Mouse (Mus musculus) intestine, postnatal 0 days (tissue): ENCODE data around the gene Smarca2. TPM values are rescaled to one million over a fixed set of nuclear protein-coding genes. Genes with fewer than 3 reads are reported as not detected.
"Not testable (repeated sequence)": the region's sequence is repeated elsewhere in the genome, so short reads cannot be mapped to it uniquely, and the experiment has no call there.

Experiments
- ATAC-seq: fragments of 200-750 bp; cut with Nextera tagmentation; 2 replicates; pipeline ENCODE4 v1.8.0; 2017; ENCODE audit warnings: mild to moderate bottlenecking, moderate TSS enrichment, moderate library complexity
- H3K27ac ChIP-seq: fragments of 300-500 bp; sonication (generic); 2 replicates; pipeline ENCODE4 v1.5.1; 2014; ENCODE audit warnings: mild to moderate bottlenecking, low read depth, low read length, moderate library complexity
- H3K27me3 ChIP-seq: fragments of 300-500 bp; sonication (generic); replicated peaks from 2 replicates; pipeline ENCODE4 v1.6.1; 2014; ENCODE audit warnings: low read length, mixed read lengths; ENCODE audit not compliant: control insufficient read depth, insufficient read depth
- H3K36me3 ChIP-seq: fragments of 300-500 bp; sonication (generic); 2 replicates; pipeline ENCODE4 v1.6.1; 2014; ENCODE audit warnings: mild to moderate bottlenecking, moderate library complexity; ENCODE audit not compliant: control insufficient read depth, insufficient read depth
- H3K4me1 ChIP-seq: fragments of 300-500 bp; sonication (generic); replicated peaks from 2 replicates; pipeline ENCODE4 v1.6.1; 2014; ENCODE audit warnings: antibody characterized with exemption, low read length, mixed read lengths; ENCODE audit not compliant: control insufficient read depth, insufficient read depth
- H3K4me2 ChIP-seq: fragments of 300-500 bp; sonication (generic); replicated peaks from 2 replicates; pipeline ENCODE4 v1.6.1; 2014; ENCODE audit warnings: low read depth, mild to moderate bottlenecking, moderate library complexity
- H3K4me3 ChIP-seq: fragments of 300-500 bp; sonication (generic); 2 replicates; pipeline ENCODE4 v1.5.1; 2014; ENCODE audit warnings: low read depth, low read length
- H3K9ac ChIP-seq: fragments of 300-500 bp; sonication (generic); 2 replicates; pipeline ENCODE4 v1.6.1; 2014; ENCODE audit warnings: mild to moderate bottlenecking, low read depth, low read length
- H3K9me3 ChIP-seq: fragments of 300-500 bp; sonication (generic); 2 replicates; pipeline ENCODE4 v1.6.1; 2016; ENCODE audit warnings: mixed run types; ENCODE audit not compliant: control insufficient read depth
- CTCF ChIP-seq: sonication (generic); IDR thresholded peaks from 2 replicates; pipeline ENCODE4 v1.5.1; 2016; ENCODE audit warnings: low read depth, mild to moderate bottlenecking, control low read depth, antibody characterized with exemption, moderate library complexity
- WGBS: fragments of 180-500 bp; shearing (Covaris S2); extraction: QIAGEN DNeasy Blood & Tissue Kit; methylation state at CpG from one replicate; pipeline ENCODE4 v1.1.7; 2014; 5-methylcytosine and 5-hydroxymethylcytosine counted together
- polyA plus RNA-seq: library from polyadenylated mRNA; unstranded; fragments of >200 nt; fragmentation: Nextera tagmentation; extraction: Ambion mirVana; gene quantifications from 2 replicates; pipeline ENCODE4 v1.2.1, GENCODE M21; 2015

Smarca2 gene
- polyA plus RNA-seq, 1 experiment from 2014 or later = 18.1 TPM

GRCm38 (mm10) chr19:26731809-26732208, 127.0 kb downstream of the Smarca2 start:
- Histone ChIP-seq H3K4me2 (no peak overlapping the region), H3K9me3 (no peaks in the 10 kb centered on the region), H3K4me3 (no peak overlapping the region), H3K4me1 (no peaks in the 10 kb centered on the region), H3K9ac (no peak overlapping the region), H3K27me3 (no peaks in the 10 kb centered on the region), H3K27ac (no peak overlapping the region), H3K36me3 (no peaks in the 10 kb centered on the region)
- no peak for ATAC-seq
- 7% methylated on average over 4 of the region's 4 CpGs for WGBS
- peak; percentile 67 for TF ChIP-seq CTCF

GRCm38 (mm10) chr19:26733055-26733454, 128.2 kb downstream of the Smarca2 start:
- no peak for ATAC-seq
- Histone ChIP-seq H3K36me3 (no peaks in the 10 kb centered on the region), H3K4me1 (no peaks in the 10 kb centered on the region), H3K9ac (no peak overlapping the region), H3K27ac (no peak overlapping the region), H3K27me3 (no peaks in the 10 kb centered on the region), H3K4me2 (no peak overlapping the region), H3K9me3 (no peaks in the 10 kb centered on the region), H3K4me3 (no peak overlapping the region)
- 71% methylated on average over 2 of the region's 2 CpGs for WGBS
- no peak for TF ChIP-seq CTCF

GRCm38 (mm10) chr19:26733546-26734100, 128.8 kb downstream of the Smarca2 start:
- Histone ChIP-seq H3K9ac (no peak overlapping the region), H3K27me3 (no peaks in the 10 kb centered on the region), H3K4me1 (no peaks in the 10 kb centered on the region), H3K9me3 (no peaks in the 10 kb centered on the region), H3K4me2 (no peak overlapping the region), H3K27ac (no peak overlapping the region), H3K4me3 (no peak overlapping the region), H3K36me3 (no peaks in the 10 kb centered on the region)
- ATAC-seq = no peak
- WGBS = 75% methylated on average over 7 of the region's 7 CpGs
- TF ChIP-seq CTCF = no peak

GRCm38 (mm10) chr19:26734704-26735109, 129.9 kb downstream of the Smarca2 start:
- H3K27ac ChIP-seq = no peak overlapping the region

GRCm38 (mm10) chr19:26745021-26745420, 140.2 kb downstream of the Smarca2 start:
- not testable (repeated sequence) for H3K4me1 ChIP-seq, H3K9me3 ChIP-seq, H3K4me2 ChIP-seq, H3K36me3 ChIP-seq, ATAC-seq, H3K4me3 ChIP-seq, H3K27me3 ChIP-seq, H3K9ac ChIP-seq, H3K27ac ChIP-seq
- WGBS = 86% methylated on average over 4 of the region's 4 CpGs

More at GRCm38 (mm10) chr19:26734704-26735109, 129.9 kb downstream of the Smarca2 start:
- no peak for ATAC-seq
- Histone ChIP-seq H3K9ac (no peak overlapping the region), H3K27me3 (no peaks in the 10 kb centered on the region), H3K4me2 (no peak overlapping the region), H3K36me3 (no peaks in the 10 kb centered on the region), H3K4me3 (no peak overlapping the region), H3K4me1 (no peaks in the 10 kb centered on the region), H3K9me3 (no peaks in the 10 kb centered on the region)
- no peak for TF ChIP-seq CTCF
- WGBS = 79% methylated on average over 10 of the region's 10 CpGs

- Histone ChIP-seq H3K27ac (no peak overlapping the region), H3K4me1 (0 out of 2 replicates have a peak, but pooled peaks cover 3% of the 10 kb centered on the region), H3K36me3 (no peaks in the 10 kb centered on the region), H3K4me3 (no peak overlapping the region), H3K9me3 (no peaks in the 10 kb centered on the region), H3K9ac (no peak overlapping the region), H3K27me3 (no peaks in the 10 kb centered on the region), H3K4me2 (no peak overlapping the region)
- no peak for TF ChIP-seq CTCF
- no peak for ATAC-seq
- 91% methylated on average over 7 of the region's 7 CpGs for WGBS
Measured at GRCm38 (mm10) chr19:26745567-26745966, 140.7 kb downstream of the Smarca2 start.

- Histone ChIP-seq H3K9ac (no peak overlapping the region), H3K27me3 (no peaks in the 10 kb centered on the region), H3K36me3 (no peaks in the 10 kb centered on the region), H3K4me1 (0 out of 2 replicates have a peak, but pooled peaks cover 3% of the 10 kb centered on the region), H3K9me3 (no peaks in the 10 kb centered on the region), H3K4me3 (no peak overlapping the region), H3K27ac (no peak overlapping the region), H3K4me2 (0 out of 2 replicates have a peak overlapping the region, but pooled peaks have one; percentile 67)
- TF ChIP-seq CTCF = no peak
- 86% methylated on average over 10 of the region's 10 CpGs for WGBS
- ATAC-seq = no peak
Measured at GRCm38 (mm10) chr19:26746290-26746689, 141.4 kb downstream of the Smarca2 start.
